Mouse (Mus musculus) intestine, embryonic 16.5 days (tissue): ENCODE measurements at regions not wholly inside any gene's neighbourhood (a gene's known extent, or its start where the extent isn't known, plus 50 kb on each side); places are given as distances from the start of the nearest gene placed in this dataset.

Source experiments
- ATAC-seq: fragments of 200-750 bp; cut with Nextera tagmentation; 2 replicates; pipeline ENCODE4 v1.8.0; 2017; ENCODE audit warnings: moderate TSS enrichment, moderate library complexity
- H3K27ac ChIP-seq: fragments of 300-500 bp; sonication (generic); 2 replicates; pipeline ENCODE4 v1.5.1; 2014; ENCODE audit warnings: mild to moderate bottlenecking, low read length
- H3K27me3 ChIP-seq: fragments of 300-500 bp; sonication (generic); replicated peaks from 2 replicates; pipeline ENCODE4 v1.6.1; 2014; ENCODE audit warnings: low read length, control low read depth, mixed read lengths; ENCODE audit not compliant: control insufficient read depth, insufficient read depth
- H3K36me3 ChIP-seq: fragments of 300-500 bp; sonication (generic); 2 replicates; pipeline ENCODE4 v1.6.1; 2014; ENCODE audit warnings: low read length, control low read depth; ENCODE audit not compliant: control insufficient read depth, insufficient read depth
- H3K4me1 ChIP-seq: fragments of 300-500 bp; sonication (generic); 2 replicates; pipeline ENCODE4 v1.6.1; 2014; ENCODE audit warnings: low read length, control low read depth, mixed read lengths; ENCODE audit not compliant: control insufficient read depth, insufficient read depth
- H3K4me2 ChIP-seq: fragments of 300-500 bp; sonication (generic); 2 replicates; pipeline ENCODE4 v1.6.1; 2014; ENCODE audit warnings: low read depth, low read length, control low read depth
- H3K4me3 ChIP-seq: fragments of 300-500 bp; sonication (generic); 2 replicates; pipeline ENCODE4 v1.5.1; 2014; ENCODE audit warnings: mild to moderate bottlenecking, low read length
- H3K9ac ChIP-seq: fragments of 300-500 bp; sonication (generic); 2 replicates; pipeline ENCODE4 v1.6.1; 2014; ENCODE audit warnings: low read depth, low read length
- H3K9me3 ChIP-seq: fragments of 300-500 bp; sonication (generic); 2 replicates; pipeline ENCODE4 v1.6.1; 2016; ENCODE audit warnings: low read length, control low read depth; ENCODE audit not compliant: control insufficient read depth
- WGBS: fragments of 180-500 bp; shearing (Covaris S2); extraction: QIAGEN DNeasy Blood & Tissue Kit; methylation state at CpG from one replicate; pipeline ENCODE4 v1.1.7; 2014; 5-methylcytosine and 5-hydroxymethylcytosine counted together

- no peak overlapping the region for H3K4me2 ChIP-seq
- no peaks in the 10 kb centered on the region for H3K4me1 ChIP-seq
- ATAC-seq = no peak
- H3K9ac ChIP-seq = no peak overlapping the region
- 86% methylated on average over 7 of the region's 7 CpGs for WGBS
- H3K27ac ChIP-seq = no peak overlapping the region
- H3K4me3 ChIP-seq = no peak overlapping the region
- no peaks in the 10 kb centered on the region for H3K27me3 ChIP-seq
- H3K36me3 ChIP-seq = no peaks in the 10 kb centered on the region
- H3K9me3 ChIP-seq = no peaks in the 10 kb centered on the region
Observed at GRCm38 (mm10) chr2:178563287-178563686, 133.0 kb downstream of the Cdh26 start.

GRCm38 (mm10) chr2:178565368-178565818, 135.1 kb downstream of the Cdh26 start:
- WGBS = 58% methylated on average over 8 of the region's 8 CpGs

GRCm38 (mm10) chr2:178567493-178567892, 137.2 kb downstream of the Cdh26 start:
- 84% methylated on average over 7 of the region's 7 CpGs for WGBS
- Histone ChIP-seq H3K9ac (no peak overlapping the region), H3K4me2 (no peak overlapping the region), H3K27me3 (no peaks in the 10 kb centered on the region), H3K4me1 (no peaks in the 10 kb centered on the region), H3K27ac (no peak overlapping the region), H3K4me3 (no peak overlapping the region), H3K9me3 (no peaks in the 10 kb centered on the region), H3K36me3 (no peaks in the 10 kb centered on the region)
- ATAC-seq = no peak

More at GRCm38 (mm10) chr2:178565368-178565818, 135.1 kb downstream of the Cdh26 start:
- no peak overlapping the region for H3K4me2 ChIP-seq
- H3K27ac ChIP-seq = no peak overlapping the region
- ATAC-seq = no peak
- no peaks in the 10 kb centered on the region for H3K4me1 ChIP-seq
- no peak overlapping the region for H3K4me3 ChIP-seq
- no peaks in the 10 kb centered on the region for H3K36me3 ChIP-seq
- no peaks in the 10 kb centered on the region for H3K27me3 ChIP-seq
- no peak overlapping the region for H3K9ac ChIP-seq
- no peaks in the 10 kb centered on the region for H3K9me3 ChIP-seq

GRCm38 (mm10) chr2:178572301-178572700, 142.0 kb downstream of the Cdh26 start:
- Histone ChIP-seq H3K36me3 (no peaks in the 10 kb centered on the region), H3K27ac (no peak overlapping the region), H3K27me3 (no peaks in the 10 kb centered on the region), H3K9me3 (no peaks in the 10 kb centered on the region), H3K4me3 (no peak overlapping the region), H3K9ac (no peak overlapping the region), H3K4me1 (peaks cover 2% of the 10 kb centered on the region; the same call in 1 of the 2 replicates), H3K4me2 (no peak overlapping the region)
- WGBS = 84% methylated on average over 5 of the region's 5 CpGs
- no peak for ATAC-seq

- no peaks in the 10 kb centered on the region for H3K36me3 ChIP-seq
- no peak overlapping the region for H3K4me2 ChIP-seq
- H3K4me1 ChIP-seq = peaks cover 2% of the 10 kb centered on the region; the same call in 1 of the 2 replicates
- H3K27me3 ChIP-seq = no peaks in the 10 kb centered on the region
- H3K9me3 ChIP-seq = no peaks in the 10 kb centered on the region
- no peak for ATAC-seq
- H3K27ac ChIP-seq = no peak overlapping the region
- WGBS = 46% methylated on average over 4 of the region's 4 CpGs
- H3K4me3 ChIP-seq = no peak overlapping the region
- H3K9ac ChIP-seq = no peak overlapping the region
Observed at GRCm38 (mm10) chr2:178574859-178575258, 144.5 kb downstream of the Cdh26 start.

- WGBS = 56% methylated on average over 6 of the region's 6 CpGs
- Histone ChIP-seq H3K36me3 (no peaks in the 10 kb centered on the region), H3K27ac (no peak overlapping the region), H3K9me3 (no peaks in the 10 kb centered on the region), H3K4me3 (no peak overlapping the region), H3K27me3 (no peaks in the 10 kb centered on the region), H3K4me1 (peaks cover 2% of the 10 kb centered on the region; the same call in 1 of the 2 replicates), H3K9ac (no peak overlapping the region), H3K4me2 (no peak overlapping the region)
- no peak for ATAC-seq
Observed at GRCm38 (mm10) chr2:178575403-178575802, 145.1 kb downstream of the Cdh26 start.

- H3K4me1 ChIP-seq = peaks cover 2% of the 10 kb centered on the region; the same call in 1 of the 2 replicates
- H3K9ac ChIP-seq = no peak overlapping the region
- no peaks in the 10 kb centered on the region for H3K36me3 ChIP-seq
- H3K4me3 ChIP-seq = no peak overlapping the region
- no peaks in the 10 kb centered on the region for H3K9me3 ChIP-seq
- WGBS = 61% methylated on average over 7 of the region's 7 CpGs
- H3K27me3 ChIP-seq = no peaks in the 10 kb centered on the region
- no peak for ATAC-seq
- H3K4me2 ChIP-seq = no peak overlapping the region
- H3K27ac ChIP-seq = no peak overlapping the region
Observed at GRCm38 (mm10) chr2:178576067-178576466, 145.7 kb downstream of the Cdh26 start.

GRCm38 (mm10) chr2:178579571-178579970, 149.2 kb downstream of the Cdh26 start:
- no peak overlapping the region for H3K4me3 ChIP-seq
- no peak for ATAC-seq
- no peaks in the 10 kb centered on the region for H3K36me3 ChIP-seq
- H3K27ac ChIP-seq = no peak overlapping the region
- no peak overlapping the region for H3K4me2 ChIP-seq
- H3K4me1 ChIP-seq = peaks cover 5% of the 10 kb centered on the region
- no peaks in the 10 kb centered on the region for H3K9me3 ChIP-seq
- no peak overlapping the region for H3K9ac ChIP-seq
- 63% methylated on average over 6 of the region's 6 CpGs for WGBS
- H3K27me3 ChIP-seq = no peaks in the 10 kb centered on the region

GRCm38 (mm10) chr2:178581306-178581705, 151.0 kb downstream of the Cdh26 start:
- Histone ChIP-seq H3K4me2 (no peak overlapping the region), H3K36me3 (no peaks in the 10 kb centered on the region), H3K4me3 (no peak overlapping the region), H3K4me1 (peaks cover 3% of the 10 kb centered on the region; the same call in 1 of the 2 replicates), H3K27ac (no peak overlapping the region), H3K9me3 (no peaks in the 10 kb centered on the region), H3K9ac (no peak overlapping the region), H3K27me3 (no peaks in the 10 kb centered on the region)
- ATAC-seq = no peak
- WGBS = 52% methylated on average over 12 of the region's 12 CpGs

GRCm38 (mm10) chr2:178584970-178585566, 154.7 kb downstream of the Cdh26 start:
- Histone ChIP-seq H3K9me3 (no peaks in the 10 kb centered on the region), H3K36me3 (no peaks in the 10 kb centered on the region), H3K27ac (no peak overlapping the region), H3K9ac (no peak overlapping the region), H3K4me3 (no peak overlapping the region), H3K4me1 (peaks cover 3% of the 10 kb centered on the region; the same call in 1 of the 2 replicates), H3K27me3 (no peaks in the 10 kb centered on the region), H3K4me2 (no peak overlapping the region)
- 77% methylated on average over 5 of the region's 5 CpGs for WGBS
- ATAC-seq = peak; percentile 42
